ENCODE assay signal across 17 mouse cellular contexts in the genomic region with DNA sequence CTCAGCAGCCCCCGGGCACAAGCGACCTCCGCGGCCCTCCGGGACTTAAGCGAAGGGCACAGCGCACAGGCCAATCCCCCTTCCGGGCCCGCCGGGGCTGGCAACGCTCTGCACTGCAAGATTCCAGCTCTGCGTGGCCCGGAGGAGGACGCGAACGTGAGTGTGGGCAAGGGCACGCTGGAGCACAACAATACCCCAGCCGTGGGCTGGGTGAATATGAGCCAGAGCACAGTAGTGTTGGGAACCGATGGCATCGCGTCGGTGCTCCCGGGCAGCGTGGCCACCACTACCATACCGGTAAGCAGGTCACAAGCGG. TPM values are rescaled to one million over a fixed set of nuclear protein-coding genes. Genes with fewer than 3 reads are reported as not detected.
DNase-seq lines count a peak whose midpoint lies in the region; ATAC-seq and TF ChIP-seq lines count a peak whose summit lies in the region.
"Had no signal": no experiment of that assay in that cellular context is flagged by ENCODE, and none has a peak within 500 bp of the region (broad histone marks: within the 10 kb centered on the region; RNA-seq: fewer than 3 reads in every experiment).

No protein-coding gene starts in this region.

- TF ChIP-seq CTCF in heart, adult 2 months (IDR thresholded peaks at IDR 0.05) = no peak

- TF ChIP-seq EP300 in heart, adult 2 months (IDR thresholded peaks at IDR 0.05; ENCODE audit: insufficient read depth, low read depth, low read length) = no peak

- ATAC-seq in forebrain, embryonic 15.5 days (replicated peaks) = 0 out of 2 replicates have a peak, but pooled peaks have one; percentile 11
- ATAC-seq in limb, embryonic 11.5 days (ENCODE audit: insufficient number of reproducible peaks, low FRiP score, low TSS enrichment, low read depth) = no peak; the same call in 1 of the 2 replicates
- no peak for ATAC-seq in neural tube, embryonic 14.5 days (ENCODE audit: low read depth)
- ATAC-seq: lung, postnatal 0 days had no signal

- H3K9me3 ChIP-seq in heart, embryonic 10.5 days = no peaks in the 10 kb centered on the region
- H3K9me3 ChIP-seq in forebrain, embryonic 15.5 days = no peaks in the 10 kb centered on the region
- H3K9me3 ChIP-seq in limb, embryonic 11.5 days (ENCODE audit: control insufficient read depth, low read length) = no peaks in the 10 kb centered on the region
- H3K9me3 ChIP-seq in neural tube, embryonic 14.5 days (ENCODE audit: control insufficient read depth, low read length) = no peaks in the 10 kb centered on the region
- H3K9me3 ChIP-seq: embryonic facial prominence, embryonic 12.5 days; limb, embryonic 15.5 days; stomach, embryonic 15.5 days had no signal

- no peak for TF ChIP-seq POLR2A in heart, adult 2 months (IDR thresholded peaks at IDR 0.05; ENCODE audit: insufficient read depth, low read depth, low read length)

- WGBS in heart, embryonic 10.5 days = 3% methylated on average over 26 of the region's 26 CpGs
- 2% methylated on average over 26 of the region's 26 CpGs for WGBS in heart, adult 2 months
- WGBS in forebrain, embryonic 15.5 days = under 1% methylated on average over 26 of the region's 26 CpGs
- WGBS in limb, embryonic 11.5 days = 2% methylated on average over 26 of the region's 26 CpGs
- 1% methylated on average over 26 of the region's 26 CpGs for WGBS in neural tube, embryonic 14.5 days

- peaks cover 9% of the 10 kb centered on the region for H3K4me1 ChIP-seq in heart, embryonic 10.5 days
- H3K4me1 ChIP-seq in heart, adult 2 months (ENCODE audit: control insufficient read depth, insufficient read depth, low read length) = no peaks in the 10 kb centered on the region
- peaks cover 10% of the 10 kb centered on the region for H3K4me1 ChIP-seq in forebrain, embryonic 15.5 days
- H3K4me1 ChIP-seq in limb, embryonic 11.5 days (ENCODE audit: control insufficient read depth, insufficient read depth, low read length) = no peaks in the 10 kb centered on the region
- H3K4me1 ChIP-seq in neural tube, embryonic 14.5 days (ENCODE audit: control insufficient read depth, insufficient read depth, low read length) = no peaks in the 10 kb centered on the region
- H3K4me1 ChIP-seq: embryonic facial prominence, embryonic 12.5 days; limb, embryonic 15.5 days; stomach, embryonic 15.5 days had no signal

- intact Hi-C loops in heart, adult 2 months (cut with DNase I) = no loop called here

- H3K4me3 ChIP-seq in heart, embryonic 10.5 days = peak overlapping the region; percentile 8; the same call in 1 of the 2 replicates
- H3K4me3 ChIP-seq in heart, adult 2 months = no peak overlapping the region
- peak overlapping the region; percentile 11; the same call in 1 of the 2 replicates for H3K4me3 ChIP-seq in forebrain, embryonic 15.5 days
- no peak overlapping the region for H3K4me3 ChIP-seq in limb, embryonic 11.5 days (ENCODE audit: low read depth, low read length)
- H3K4me3 ChIP-seq in neural tube, embryonic 14.5 days (ENCODE audit: low read depth, low read length) = peak overlapping the region; percentile 45
- H3K4me3 ChIP-seq: embryonic facial prominence, embryonic 12.5 days; gastrocnemius, adult 2 months; limb, embryonic 15.5 days; stomach, embryonic 15.5 days had no signal

- H3K36me3 ChIP-seq in heart, embryonic 10.5 days = no peaks in the 10 kb centered on the region
- no peaks in the 10 kb centered on the region for H3K36me3 ChIP-seq in heart, adult 2 months (ENCODE audit: control insufficient read depth, insufficient read depth, low read length)
- no peaks in the 10 kb centered on the region for H3K36me3 ChIP-seq in forebrain, embryonic 15.5 days
- H3K36me3 ChIP-seq in limb, embryonic 11.5 days (ENCODE audit: control insufficient read depth, insufficient read depth, low read length) = no peaks in the 10 kb centered on the region
- no peaks in the 10 kb centered on the region for H3K36me3 ChIP-seq in neural tube, embryonic 14.5 days (ENCODE audit: control insufficient read depth, insufficient read depth, low read length)
- H3K36me3 ChIP-seq: embryonic facial prominence, embryonic 12.5 days; limb, embryonic 15.5 days; stomach, embryonic 15.5 days had no signal

- H3K27ac ChIP-seq in heart, embryonic 10.5 days = no peak overlapping the region
- no peak overlapping the region for H3K27ac ChIP-seq in heart, adult 2 months
- H3K27ac ChIP-seq in forebrain, embryonic 15.5 days (replicated peaks) = no peak overlapping the region
- no peak overlapping the region for H3K27ac ChIP-seq in limb, embryonic 11.5 days (replicated peaks; ENCODE audit: low read depth, low read length)
- peak overlapping the region; percentile 90 for H3K27ac ChIP-seq in neural tube, embryonic 14.5 days (ENCODE audit: low read depth, low read length)
- H3K27ac ChIP-seq: embryonic facial prominence, embryonic 12.5 days; gastrocnemius, adult 2 months; limb, embryonic 15.5 days; stomach, embryonic 15.5 days had no signal

- no peaks in the 10 kb centered on the region for H3K79me2 ChIP-seq in heart, adult 2 months (replicated peaks; ENCODE audit: control insufficient read depth, insufficient read depth, low read length)

- peaks cover 100% of the 10 kb centered on the region for H3K27me3 ChIP-seq in heart, embryonic 10.5 days (ENCODE audit: insufficient read depth, poor library complexity, severe bottlenecking)
- peaks cover 20% of the 10 kb centered on the region for H3K27me3 ChIP-seq in heart, adult 2 months (ENCODE audit: control insufficient read depth, insufficient read depth, low read length)
- peaks cover 94% of the 10 kb centered on the region for H3K27me3 ChIP-seq in forebrain, embryonic 15.5 days
- peaks cover 99% of the 10 kb centered on the region for H3K27me3 ChIP-seq in limb, embryonic 11.5 days (ENCODE audit: control insufficient read depth, insufficient read depth, low read length)
- H3K27me3 ChIP-seq in neural tube, embryonic 14.5 days (ENCODE audit: control insufficient read depth, insufficient read depth, low read length) = peaks cover 35% of the 10 kb centered on the region

- peak overlapping the region; percentile 17; the same call in 1 of the 2 replicates for H3K4me2 ChIP-seq in forebrain, embryonic 15.5 days (replicated peaks)
- H3K4me2 ChIP-seq in limb, embryonic 11.5 days (ENCODE audit: low read depth, severe bottlenecking) = no peak overlapping the region
- peak overlapping the region; percentile 60 for H3K4me2 ChIP-seq in neural tube, embryonic 14.5 days (ENCODE audit: low read depth, low read length)
- H3K4me2 ChIP-seq: embryonic facial prominence, embryonic 12.5 days; limb, embryonic 15.5 days; stomach, embryonic 15.5 days had no signal

- no peak overlapping the region for H3K9ac ChIP-seq in heart, adult 2 months (ENCODE audit: low read depth, low read length)
- H3K9ac ChIP-seq in forebrain, embryonic 15.5 days (replicated peaks) = no peak overlapping the region
- H3K9ac ChIP-seq in limb, embryonic 11.5 days (ENCODE audit: low read length) = no peak overlapping the region
- peak overlapping the region; percentile 79 for H3K9ac ChIP-seq in neural tube, embryonic 14.5 days (replicated peaks; ENCODE audit: low read depth, low read length)
- H3K9ac ChIP-seq: embryonic facial prominence, embryonic 12.5 days; limb, embryonic 15.5 days; stomach, embryonic 15.5 days had no signal

- no peak for DNase-seq in heart, embryonic 10.5 days (ENCODE audit: low spot score)
- DNase-seq in heart, adult 2 months = no peak
- peak; percentile 40 for DNase-seq in limb, embryonic 11.5 days (ENCODE audit: low spot score)
- DNase-seq in B cell, adult 2 months = no peak
- DNase-seq in spleen, postnatal 36 days (ENCODE audit: low spot score in 2 of 2) = no peak
- DNase-seq in cerebellum, adult 18-20 months = no peak
- DNase-seq: adrenal gland, postnatal 10 days; gastrocnemius, adult 2 months; heart, postnatal 10 days; kidney, adult 2 months; right cerebral cortex, postnatal 25 days had no signal

RNA-seq across cellular contexts. Expression of a gene that starts 2.0 kb away (rescaled TPM):
- polyA plus RNA-seq in heart, embryonic 10.5 days (2016; fragmentation: Nextera tagmentation; extraction: Ambion mirVana) = not detected in 2 replicates
- not detected for total RNA-seq in heart, adult 2 months (2021)
- 0.02 TPM in 1 of 2 replicates, not detected in the other for polyA plus RNA-seq in heart, adult 2 months (2012; rRNA removed)
- polyA plus RNA-seq in forebrain, embryonic 15.5 days (2015; fragmentation: Nextera tagmentation; extraction: Ambion mirVana) = not detected in 2 replicates
- not detected in 2 replicates for polyA plus RNA-seq in limb, embryonic 11.5 days (2014; fragmentation: Nextera tagmentation; extraction: Ambion mirVana)
- 14.3 and 16.6 TPM in 2 replicates for polyA plus RNA-seq in neural tube, embryonic 14.5 days (2014; fragmentation: Nextera tagmentation; extraction: Ambion mirVana)
- total RNA-seq: gastrocnemius, adult 2 months; heart, postnatal 10 days had no signal
- polyA plus RNA-seq: kidney, adult 2 months; lung, postnatal 0 days had no signal

Comparison
In these comparisons a context has a peak if more than half of its experiments do, and no peak if none do; other contexts are left out.
1. H3K4me3 ChIP-seq: peak in heart, embryonic 10.5 days (single experiment), forebrain, embryonic 15.5 days (single experiment) and neural tube, embryonic 14.5 days (single experiment); none in heart, adult 2 months (single experiment) and limb, embryonic 11.5 days (single experiment).
2. RNA of a gene that starts 2.0 kb away (polyA plus RNA-seq): 14.3 to 16.6 TPM in neural tube, embryonic 14.5 days; not detected in forebrain, embryonic 15.5 days, 0.02 TPM in heart, adult 2 months, not detected in heart, embryonic 10.5 days and not detected in limb, embryonic 11.5 days; every median in the first group is over 10 times any median in the second.